Mouse (Mus musculus): ENCODE results near the gene Gm10065. TPM values are rescaled to one million over a fixed set of nuclear protein-coding genes. Genes with fewer than 3 reads are reported as not detected.
"Not testable (repeated sequence)": the region's sequence is repeated elsewhere in the genome, so short reads cannot be mapped to it uniquely, and the experiment has no call there.

Gene Gm10065
- total and polyA plus RNA-seq, 3 experiments, result not detected

GRCm38 (mm10) chr13:21468061-21469019 is 10.9 kb downstream of the Gm10065 start, which contains the start of gene Nkapl (continued):
- TF ChIP-seq USF2 (conservative IDR thresholded peaks at IDR 0.05; ENCODE audit: low read depth, low read length) (no peak), ELF1 (IDR thresholded peaks at IDR 0.05; ENCODE audit: low read depth, low read length) (peak; percentile 65; the same call in 1 of the 2 replicates), CHD1 (IDR thresholded peaks at IDR 0.05; ENCODE audit: low read depth, low read length) (no peak), MYC (IDR thresholded peaks at IDR 0.05; ENCODE audit: low read depth, low read length) (0 out of 2 replicates have a peak, but pooled peaks have one; percentile 20), RCOR1 (conservative IDR thresholded peaks at IDR 0.05; ENCODE audit: low read depth, low read length) (no peak), NRF1 (IDR thresholded peaks at IDR 0.05; ENCODE audit: low read depth, low read length) (peak; percentile 90), TBP (conservative IDR thresholded peaks at IDR 0.05; ENCODE audit: low read depth, low read length) (no peak), ZMIZ1 (IDR thresholded peaks at IDR 0.05; ENCODE audit: low read depth, low read length) (peak; percentile 47), IRF4 (IDR thresholded peaks at IDR 0.05; ENCODE audit: low read depth, low read length) (no peak; the same call in 1 of the 2 replicates)

DNA sequence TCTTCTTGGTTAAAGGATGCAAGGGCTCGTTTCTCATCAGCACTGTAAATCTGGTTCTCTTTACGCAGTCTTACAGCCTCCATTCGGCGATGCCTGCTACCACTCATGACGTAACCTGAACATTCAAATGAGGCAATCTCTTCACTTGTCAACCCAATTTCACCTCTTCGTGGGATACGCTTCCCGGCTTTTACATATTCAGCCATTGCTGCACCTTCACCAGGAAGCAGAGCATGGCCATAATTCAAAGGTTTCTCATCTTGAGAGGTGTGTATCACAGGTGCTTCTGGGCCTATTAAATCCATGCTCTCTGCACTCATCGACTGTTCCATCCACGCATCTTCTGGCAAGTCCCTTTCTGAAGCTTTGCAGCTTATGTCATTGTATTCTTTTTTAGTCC is 11.9 kb downstream of the Gm10065 start:
- Histone ChIP-seq H3K4me3 (replicated peaks in 1 of 3; ENCODE audit: low read depth in 2 of 3, low read length in 2 of 3, poor library complexity in 1 of 3) (no peak overlapping the region), H3K36me3 (replicated peaks in 1 of 2; ENCODE audit: control insufficient read depth in 1 of 2, insufficient read depth in 1 of 2, low read length in 1 of 2) (no peaks in the 10 kb centered on the region), H3K79me2 (replicated peaks; ENCODE audit: control insufficient read depth, extremely low read depth, insufficient read depth, poor library complexity, severe bottlenecking) (no peaks in the 10 kb centered on the region), H3K4me2 (ENCODE audit: insufficient read depth, low read depth, poor library complexity, severe bottlenecking) (peak overlapping the region; percentile 59; the same call in 1 of the 2 replicates), H3K9ac (ENCODE audit: insufficient read depth, low read depth) (no peak overlapping the region), H3K27me3 (replicated peaks) (peaks cover 2% of the 10 kb centered on the region), H3K27ac (ENCODE audit: insufficient read depth, low read depth) (no peak overlapping the region), H3K9me3 (replicated peaks; ENCODE audit: low read length) (no peaks in the 10 kb centered on the region), H3K4me1 (ENCODE audit: control insufficient read depth in 1 of 2, insufficient read depth in 2 of 2) (peaks cover 2 to 4% of the 10 kb centered on the region in 2 experiments; a peak in 1 of 4 replicates)
- dilution Hi-C loops (cut with MboI; ENCODE audit: extremely low pct_ligation_motif_present, extremely low pct_unique_long_range_greater_than_20kb, low sequenced_read_pairs) (no loop called here), in situ Hi-C loops (cut with MboI; ENCODE audit: low pct_ligation_motif_present, low pct_unique_long_range_greater_than_20kb, low sequenced_read_pairs) (no loop called here)
- TF ChIP-seq CTCF (conservative IDR thresholded peaks at IDR 0.05 in 1 of 2, IDR thresholded peaks at IDR 0.05 in 1 of 2; ENCODE audit: low read depth in 2 of 2, low read length in 2 of 2) (no peak), USF1 (IDR thresholded peaks at IDR 0.05; ENCODE audit: low read depth, low read length) (no peak), GABPA (IDR thresholded peaks at IDR 0.05; ENCODE audit: insufficient replicate concordance, low read depth, low read length) (no peak)
- no peak for DNase-seq (ENCODE audit: extremely low read depth)

DNA sequence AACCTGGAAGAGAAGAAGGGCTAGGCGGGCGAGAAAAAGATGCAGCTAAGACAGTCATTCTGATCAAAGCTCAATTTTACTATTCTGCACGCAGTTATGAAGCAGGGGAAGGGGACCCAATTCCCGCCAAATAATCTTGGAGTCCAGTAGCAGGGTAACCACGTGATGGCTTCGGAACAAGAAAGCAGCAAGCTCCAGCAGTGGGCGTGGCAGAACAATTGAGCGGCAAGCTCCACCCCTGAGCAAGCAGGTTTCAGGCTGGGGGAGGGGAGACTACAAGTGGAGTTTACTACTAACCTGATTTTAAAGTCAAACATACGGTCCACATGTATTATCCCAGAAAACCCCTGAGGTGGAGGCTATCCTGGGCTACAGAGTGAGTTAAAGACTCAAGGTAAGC is 16.7 kb downstream of the Gm10065 start:
- H3K36me3 ChIP-seq (replicated peaks in 1 of 2; ENCODE audit: control insufficient read depth in 1 of 2, insufficient read depth in 1 of 2, low read length in 1 of 2); dilution Hi-C loops (cut with MboI; ENCODE audit: extremely low pct_ligation_motif_present, extremely low pct_unique_long_range_greater_than_20kb, low sequenced_read_pairs); H3K27ac ChIP-seq (ENCODE audit: insufficient read depth, low read depth); H3K9ac ChIP-seq (ENCODE audit: insufficient read depth, low read depth); H3K4me2 ChIP-seq (ENCODE audit: insufficient read depth, low read depth, poor library complexity, severe bottlenecking); H3K4me3 ChIP-seq (replicated peaks in 1 of 3; ENCODE audit: low read depth in 2 of 3, low read length in 2 of 3, poor library complexity in 1 of 3); H3K79me2 ChIP-seq (replicated peaks; ENCODE audit: control insufficient read depth, extremely low read depth, insufficient read depth, poor library complexity, severe bottlenecking); DNase-seq (ENCODE audit: extremely low read depth); H3K4me1 ChIP-seq (ENCODE audit: control insufficient read depth in 1 of 2, insufficient read depth in 2 of 2); in situ Hi-C loops (cut with MboI; ENCODE audit: low pct_ligation_motif_present, low pct_unique_long_range_greater_than_20kb, low sequenced_read_pairs); H3K27me3 ChIP-seq (replicated peaks); H3K9me3 ChIP-seq (replicated peaks; ENCODE audit: low read length): not testable (repeated sequence)
